Mouse (Mus musculus) stomach, embryonic 15.5 days (tissue): ENCODE measurements at regions not wholly inside any gene's neighbourhood (a gene's known extent, or its start where the extent isn't known, plus 50 kb on each side); places are given as distances from the start of the nearest gene placed in this dataset.

Source experiments
- ATAC-seq: fragments of 200-750 bp; cut with Nextera tagmentation; 2 replicates; pipeline ENCODE4 v1.8.0; 2017; ENCODE audit warnings: low read depth, moderate number of reproducible peaks, moderate TSS enrichment; ENCODE audit not compliant: insufficient read depth, low FRiP score
- H3K27ac ChIP-seq: fragments of 300-500 bp; sonication (generic); 2 replicates; pipeline ENCODE4 v1.5.1; 2015; ENCODE audit warnings: mild to moderate bottlenecking, inconsistent platforms
- H3K27me3 ChIP-seq: fragments of 300-500 bp; sonication (generic); replicated peaks from 2 replicates; pipeline ENCODE4 v1.6.1; 2015; ENCODE audit warnings: inconsistent platforms
- H3K36me3 ChIP-seq: fragments of 300-500 bp; sonication (generic); 2 replicates; pipeline ENCODE4 v1.6.1; 2015; ENCODE audit warnings: inconsistent platforms
- H3K4me1 ChIP-seq: fragments of 300-500 bp; sonication (generic); 2 replicates; pipeline ENCODE4 v1.6.1; 2015; ENCODE audit warnings: inconsistent platforms
- H3K4me2 ChIP-seq: fragments of 300-500 bp; sonication (generic); 2 replicates; pipeline ENCODE4 v1.6.1; 2015; ENCODE audit warnings: mild to moderate bottlenecking, inconsistent platforms
- H3K4me3 ChIP-seq: fragments of 300-500 bp; sonication (generic); replicated peaks from 2 replicates; pipeline ENCODE4 v1.5.1; 2015; ENCODE audit warnings: inconsistent platforms
- H3K9ac ChIP-seq: fragments of 300-500 bp; sonication (generic); 2 replicates; pipeline ENCODE4 v1.6.1; 2015; ENCODE audit warnings: inconsistent platforms
- H3K9me3 ChIP-seq: fragments of 300-500 bp; sonication (generic); 2 replicates; pipeline ENCODE4 v1.6.1; 2016; ENCODE audit warnings: inconsistent platforms
- WGBS: fragments of 180-500 bp; shearing (Covaris S2); methylation state at CpG from one replicate; pipeline ENCODE4 v1.1.7; 2015; 5-methylcytosine and 5-hydroxymethylcytosine counted together

DNA sequence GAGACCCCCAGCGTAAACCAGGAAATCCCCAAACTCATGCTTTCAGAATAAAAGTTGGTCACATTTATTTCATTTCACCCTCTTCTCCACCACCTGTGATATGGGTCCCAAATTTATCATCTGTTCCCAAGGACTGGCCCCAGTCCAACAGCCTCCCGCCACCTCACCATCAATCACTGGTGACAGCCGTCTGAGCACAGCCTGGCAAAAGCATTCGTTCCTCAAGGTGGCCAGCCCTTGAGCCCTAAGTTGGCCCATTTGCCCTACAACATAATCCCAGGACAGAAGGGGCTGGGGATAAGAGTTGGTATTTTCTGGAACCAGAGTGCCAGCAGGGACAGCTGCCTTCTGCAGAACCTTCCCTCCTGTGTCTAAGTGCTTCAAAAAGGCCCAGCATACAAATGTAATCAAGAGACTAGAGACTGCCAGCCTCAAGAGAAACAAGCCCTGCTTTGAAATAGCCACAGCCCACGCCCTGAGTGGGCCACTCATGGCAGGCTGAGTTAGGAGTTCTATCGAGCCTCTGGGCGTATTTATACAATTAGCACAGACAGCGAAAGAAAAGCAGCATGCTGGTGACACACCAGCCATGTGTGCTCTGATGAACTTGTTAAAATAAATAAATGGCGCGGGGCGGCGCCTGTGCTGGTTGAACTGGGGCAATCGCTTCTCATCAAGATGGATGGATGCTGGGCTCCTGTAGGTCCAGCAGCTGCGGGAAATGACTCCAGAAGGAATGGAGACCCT, 107.9 kb upstream of the Irx3 start:
- H3K9me3 ChIP-seq, result no peaks in the 10 kb centered on the region
- peaks cover 9% of the 10 kb centered on the region; the same call in 1 of the 2 replicates for H3K4me1 ChIP-seq
- H3K27ac ChIP-seq, result no peak overlapping the region
- no peaks in the 10 kb centered on the region for H3K27me3 ChIP-seq
- H3K4me3 ChIP-seq, result no peak overlapping the region
- H3K36me3 ChIP-seq, result no peaks in the 10 kb centered on the region
- no peak overlapping the region for H3K4me2 ChIP-seq
- no peak for ATAC-seq
- H3K9ac ChIP-seq, result no peak overlapping the region
- WGBS, result 30% methylated on average over 14 of the region's 14 CpGs

DNA sequence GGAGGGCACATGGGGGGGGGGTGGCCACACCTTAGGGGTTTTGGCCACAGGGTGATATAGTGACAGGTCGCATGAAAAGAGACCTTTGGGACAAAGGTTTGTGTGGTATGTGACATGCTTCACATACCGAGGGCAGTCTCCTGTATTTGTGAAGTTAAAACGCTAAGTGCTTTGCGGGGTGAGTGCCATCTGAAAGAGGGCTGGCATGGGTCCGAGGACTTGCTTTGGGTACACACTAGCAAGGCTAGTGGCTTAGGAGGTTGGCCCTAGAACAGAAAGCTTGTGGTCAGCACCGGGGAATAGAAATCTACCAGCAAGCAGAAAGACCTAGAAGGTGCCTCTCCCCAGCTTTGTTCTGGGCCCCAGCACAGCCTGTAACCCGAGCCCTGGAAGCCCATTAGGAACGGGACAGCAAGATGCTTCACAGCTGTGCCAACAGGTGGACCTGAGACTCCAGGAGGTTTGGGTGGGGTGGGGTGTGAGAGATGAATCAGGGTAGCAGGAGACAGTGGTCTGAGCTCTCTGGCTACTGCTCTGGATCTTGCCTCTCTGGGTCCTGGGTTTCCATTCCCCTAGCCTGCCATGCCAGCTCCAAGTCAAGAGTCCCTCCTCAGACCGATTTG, 107.0 kb upstream of the Irx3 start:
- no peak overlapping the region for H3K27ac ChIP-seq
- 62% methylated on average over 9 of the region's 9 CpGs for WGBS
- H3K4me1 ChIP-seq, result peaks cover 9% of the 10 kb centered on the region; the same call in 1 of the 2 replicates
- H3K9ac ChIP-seq, result no peak overlapping the region
- H3K4me2 ChIP-seq, result no peak overlapping the region
- H3K36me3 ChIP-seq, result no peaks in the 10 kb centered on the region
- no peaks in the 10 kb centered on the region for H3K27me3 ChIP-seq
- H3K9me3 ChIP-seq, result no peaks in the 10 kb centered on the region
- ATAC-seq, result no peak
- no peak overlapping the region for H3K4me3 ChIP-seq

DNA sequence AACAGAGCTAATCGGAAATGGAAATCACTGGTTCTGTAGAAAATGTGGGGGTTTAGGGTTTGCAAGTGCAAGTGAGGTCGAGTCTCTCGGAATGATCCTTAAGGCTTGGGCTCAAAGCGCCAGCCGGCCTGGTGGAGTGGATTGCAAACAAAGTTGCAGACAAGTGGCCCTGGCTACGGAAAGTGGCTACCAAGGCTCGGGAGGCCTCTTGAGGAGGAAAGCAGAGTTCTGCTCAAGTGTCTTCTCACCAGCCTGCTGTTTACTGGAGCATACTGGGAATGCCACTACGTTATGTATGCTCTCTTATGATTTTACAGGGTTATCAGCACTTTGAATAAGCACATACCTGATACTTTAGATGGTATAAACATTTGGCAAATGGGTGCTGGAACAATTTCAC, 105.3 kb upstream of the Irx3 start:
- no peak for ATAC-seq
- H3K4me2 ChIP-seq, result no peak overlapping the region
- no peaks in the 10 kb centered on the region for H3K27me3 ChIP-seq
- H3K9ac ChIP-seq, result no peak overlapping the region
- H3K27ac ChIP-seq, result no peak overlapping the region
- H3K4me3 ChIP-seq, result no peak overlapping the region
- peaks cover 9% of the 10 kb centered on the region; the same call in 1 of the 2 replicates for H3K4me1 ChIP-seq
- 86% methylated on average over 8 of the region's 8 CpGs for WGBS
- no peaks in the 10 kb centered on the region for H3K36me3 ChIP-seq
- H3K9me3 ChIP-seq, result no peaks in the 10 kb centered on the region

DNA sequence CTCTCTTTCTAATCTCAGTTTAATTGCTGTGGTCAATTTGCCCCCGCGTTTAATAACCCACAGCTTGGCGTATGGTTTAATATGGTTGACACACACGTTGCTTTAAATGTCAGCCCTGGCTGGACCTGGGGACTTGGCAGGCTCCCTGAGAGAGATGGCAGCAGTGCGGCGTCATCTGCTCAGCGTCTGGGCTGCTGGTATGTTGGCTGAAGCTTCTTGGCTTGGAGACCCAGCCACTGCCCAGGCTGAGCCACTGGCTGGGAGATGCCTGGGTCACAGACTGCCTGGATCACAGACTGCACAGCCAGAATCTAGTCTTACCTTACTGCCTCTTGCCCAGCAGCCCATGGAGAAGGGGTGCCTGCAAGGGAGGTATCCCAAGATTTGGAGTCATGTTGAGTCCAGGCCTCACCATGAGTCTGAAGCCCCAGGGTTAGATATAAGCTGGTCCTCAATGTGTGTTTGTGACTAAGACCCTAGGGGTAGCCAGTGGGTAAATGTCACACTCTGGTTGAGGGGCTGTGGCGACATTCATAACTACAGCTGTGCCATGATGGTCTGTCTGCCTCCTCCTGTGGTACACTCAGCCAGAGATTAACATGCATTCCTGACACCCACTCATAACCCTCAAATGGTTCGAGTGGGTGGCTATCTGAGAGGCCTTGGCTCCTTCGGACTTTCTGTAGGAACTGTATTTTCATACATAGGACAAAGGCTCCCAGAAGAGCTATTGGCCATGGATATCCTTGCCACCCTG, 99.8 kb upstream of the Irx3 start:
- Histone ChIP-seq H3K27ac (no peak overlapping the region), H3K4me1 (no peaks in the 10 kb centered on the region), H3K9ac (no peak overlapping the region), H3K4me3 (no peak overlapping the region), H3K9me3 (no peaks in the 10 kb centered on the region), H3K4me2 (no peak overlapping the region), H3K36me3 (no peaks in the 10 kb centered on the region), H3K27me3 (no peaks in the 10 kb centered on the region)
- 80% methylated on average over 10 of the region's 10 CpGs for WGBS
- no peak for ATAC-seq

- H3K9ac ChIP-seq, result no peak overlapping the region
- WGBS, result 65% methylated on average over 7 of the region's 7 CpGs
- no peaks in the 10 kb centered on the region for H3K27me3 ChIP-seq
- H3K4me3 ChIP-seq, result no peak overlapping the region
- no peaks in the 10 kb centered on the region for H3K9me3 ChIP-seq
- H3K27ac ChIP-seq, result no peak overlapping the region
- H3K4me1 ChIP-seq, result no peaks in the 10 kb centered on the region
- ATAC-seq, result no peak
- H3K4me2 ChIP-seq, result no peak overlapping the region
- H3K36me3 ChIP-seq, result no peaks in the 10 kb centered on the region
Measured at GRCm38 (mm10) chr8:91899747-91900146, 97.9 kb upstream of the Irx3 start.

GRCm38 (mm10) chr8:91897381-91897780, 95.5 kb upstream of the Irx3 start:
- no peaks in the 10 kb centered on the region for H3K9me3 ChIP-seq
- H3K27me3 ChIP-seq, result no peaks in the 10 kb centered on the region
- H3K27ac ChIP-seq, result no peak overlapping the region
- no peaks in the 10 kb centered on the region for H3K4me1 ChIP-seq
- 49% methylated on average over 7 of the region's 7 CpGs for WGBS
- no peaks in the 10 kb centered on the region for H3K36me3 ChIP-seq
- no peak overlapping the region for H3K9ac ChIP-seq
- ATAC-seq, result no peak
- H3K4me2 ChIP-seq, result no peak overlapping the region
- no peak overlapping the region for H3K4me3 ChIP-seq

- 68% methylated on average over 6 of the region's 6 CpGs for WGBS
- no peaks in the 10 kb centered on the region for H3K4me1 ChIP-seq
- no peak overlapping the region for H3K4me2 ChIP-seq
- H3K27me3 ChIP-seq, result no peaks in the 10 kb centered on the region
- H3K27ac ChIP-seq, result no peak overlapping the region
- ATAC-seq, result no peak
- no peaks in the 10 kb centered on the region for H3K9me3 ChIP-seq
- no peak overlapping the region for H3K9ac ChIP-seq
- H3K36me3 ChIP-seq, result no peaks in the 10 kb centered on the region
- H3K4me3 ChIP-seq, result no peak overlapping the region
Measured at GRCm38 (mm10) chr8:91895987-91896386, 94.1 kb upstream of the Irx3 start.

- no peak for ATAC-seq
- Histone ChIP-seq H3K4me3 (no peak overlapping the region), H3K4me1 (no peaks in the 10 kb centered on the region), H3K36me3 (no peaks in the 10 kb centered on the region), H3K27ac (no peak overlapping the region), H3K27me3 (no peaks in the 10 kb centered on the region), H3K4me2 (no peak overlapping the region), H3K9me3 (no peaks in the 10 kb centered on the region), H3K9ac (no peak overlapping the region)
- 53% methylated on average over 2 of the region's 2 CpGs for WGBS
Measured at GRCm38 (mm10) chr8:91884862-91885261, 83.0 kb upstream of the Irx3 start.

- Histone ChIP-seq H3K27ac (no peak overlapping the region), H3K9me3 (no peaks in the 10 kb centered on the region), H3K9ac (no peak overlapping the region), H3K4me2 (no peak overlapping the region), H3K27me3 (no peaks in the 10 kb centered on the region), H3K36me3 (no peaks in the 10 kb centered on the region), H3K4me3 (no peak overlapping the region), H3K4me1 (no peaks in the 10 kb centered on the region)
- ATAC-seq, result no peak
- WGBS, result 32% methylated on average over 3 of the region's 3 CpGs
Measured at GRCm38 (mm10) chr8:91884325-91884724, 82.5 kb upstream of the Irx3 start.

DNA sequence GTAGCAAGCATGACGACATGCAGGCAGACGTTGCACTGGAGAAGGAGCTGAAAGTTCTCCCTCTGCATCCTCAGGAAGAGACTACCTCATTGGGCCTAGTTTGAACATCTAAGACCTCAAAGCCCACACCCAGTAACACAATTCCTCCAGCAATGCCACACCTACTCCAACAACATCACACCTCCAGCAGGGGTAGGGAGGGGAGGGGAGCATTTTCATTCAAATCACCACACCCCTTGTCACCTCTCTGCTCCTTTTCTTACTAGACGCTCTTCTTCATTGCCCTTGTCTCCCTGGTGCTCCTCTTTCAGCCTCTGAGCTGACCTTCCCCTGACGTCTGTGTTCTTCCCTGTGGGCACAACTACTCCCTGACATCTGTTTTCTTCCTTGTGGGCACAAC, 81.1 kb upstream of the Irx3 start:
- WGBS, result 59% methylated on average over 4 of the region's 4 CpGs
- no peaks in the 10 kb centered on the region for H3K9me3 ChIP-seq
- no peaks in the 10 kb centered on the region for H3K36me3 ChIP-seq
- no peaks in the 10 kb centered on the region for H3K27me3 ChIP-seq
- no peaks in the 10 kb centered on the region for H3K4me1 ChIP-seq
- H3K4me3 ChIP-seq, result no peak overlapping the region
- H3K4me2 ChIP-seq, result no peak overlapping the region
- no peak overlapping the region for H3K9ac ChIP-seq
- no peak overlapping the region for H3K27ac ChIP-seq
- ATAC-seq, result no peak

GRCm38 (mm10) chr8:91878886-91879285, 77.0 kb upstream of the Irx3 start:
- no peak for ATAC-seq
- WGBS, result 68% methylated on average over 5 of the region's 5 CpGs
- 0 out of 2 replicates have a peak, but pooled peaks cover 9% of the 10 kb centered on the region for H3K27me3 ChIP-seq

GRCm38 (mm10) chr8:91876161-91876560, 74.3 kb upstream of the Irx3 start:
- no peak overlapping the region for H3K27ac ChIP-seq
- H3K4me3 ChIP-seq, result no peak overlapping the region
- WGBS, result 28% methylated on average over 15 of the region's 15 CpGs
- H3K27me3 ChIP-seq, result peaks cover 10% of the 10 kb centered on the region; the same call in 1 of the 2 replicates
- peaks cover 8% of the 10 kb centered on the region; the same call in 1 of the 2 replicates for H3K4me1 ChIP-seq
- H3K9me3 ChIP-seq, result no peaks in the 10 kb centered on the region
- no peak overlapping the region for H3K9ac ChIP-seq
- H3K4me2 ChIP-seq, result no peak overlapping the region
- H3K36me3 ChIP-seq, result no peaks in the 10 kb centered on the region
- no peak for ATAC-seq

More at GRCm38 (mm10) chr8:91878886-91879285, 77.0 kb upstream of the Irx3 start:
- Histone ChIP-seq H3K4me1 (no peaks in the 10 kb centered on the region), H3K9ac (no peak overlapping the region), H3K4me3 (no peak overlapping the region), H3K4me2 (no peak overlapping the region), H3K36me3 (no peaks in the 10 kb centered on the region), H3K27ac (no peak overlapping the region), H3K9me3 (no peaks in the 10 kb centered on the region)
